Mouse (Mus musculus): ENCODE data around the gene Tram2. TPM values are rescaled to one million over a fixed set of nuclear protein-coding genes. Genes with fewer than 3 reads are reported as not detected.

Gene Tram2
- polyA plus RNA-seq, 1 experiment from 2014 or later = 9.1 TPM

DNA sequence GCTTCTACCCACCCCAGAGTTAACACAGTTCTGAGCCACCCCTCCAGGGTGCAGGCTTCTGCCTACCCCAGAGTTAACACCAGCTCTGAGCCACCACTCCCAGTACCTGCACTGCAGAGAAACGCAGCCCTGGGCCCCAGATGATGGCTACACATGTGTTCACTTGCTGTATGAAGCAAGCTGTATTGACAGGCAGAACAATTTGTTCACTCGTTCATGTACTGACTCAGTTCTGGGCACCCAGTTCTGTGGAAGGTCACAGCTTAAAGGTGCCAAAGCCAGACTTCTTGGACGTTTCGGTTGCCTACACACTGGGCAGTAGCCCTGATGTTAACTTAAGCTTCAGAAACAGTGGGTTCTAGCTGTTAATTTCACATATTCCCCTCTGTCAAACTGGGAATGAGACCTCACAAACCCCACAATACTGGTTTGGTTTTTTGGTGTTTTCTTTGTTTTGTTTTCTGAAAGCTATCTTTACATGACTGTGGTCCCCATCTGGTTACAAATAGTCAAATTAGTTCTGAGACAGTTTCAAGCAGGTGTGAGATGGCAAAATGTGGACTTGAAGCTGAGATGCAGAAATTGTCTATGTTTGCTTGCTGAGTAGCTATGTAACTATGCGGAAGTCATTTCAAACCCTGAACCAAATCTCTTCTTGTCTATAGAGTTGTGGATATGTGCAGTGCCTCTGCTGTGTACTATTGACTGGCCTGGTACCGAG is 41.0 kb downstream of the Tram2 start:
- ATAC-seq (ENCODE audit: insufficient number of reproducible peaks, insufficient read depth, low FRiP score, low TSS enrichment, low read depth) = no peak
- Histone ChIP-seq H3K9me3 (no peaks in the 10 kb centered on the region), H3K4me2 (no peak overlapping the region), H3K4me3 (no peak overlapping the region), H3K27me3 (no peaks in the 10 kb centered on the region), H3K27ac (no peak overlapping the region), H3K36me3 (peaks cover 16% of the 10 kb centered on the region; the same call in 1 of the 2 replicates), H3K9ac (no peak overlapping the region), H3K4me1 (peaks cover 28% of the 10 kb centered on the region)
- 81% methylated on average over 6 of the region's 6 CpGs for WGBS

DNA sequence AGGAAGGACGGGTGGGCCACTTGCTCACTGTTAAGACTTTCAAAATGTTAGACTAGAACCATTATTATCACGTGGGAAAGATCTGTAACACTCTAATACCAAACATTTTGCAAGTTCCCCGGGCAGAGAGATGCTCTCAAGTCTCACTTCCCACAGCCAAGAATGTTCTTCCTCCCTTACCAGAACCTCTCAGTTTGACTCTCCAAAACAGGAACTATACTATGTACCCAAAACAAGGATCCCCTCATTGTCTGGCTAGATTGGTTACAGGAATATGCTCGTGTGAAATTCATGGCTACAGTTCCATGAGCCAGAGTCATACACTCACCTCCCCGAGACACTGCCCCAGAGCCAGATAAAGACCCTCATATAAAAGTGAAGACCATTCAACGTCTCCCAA is 43.2 kb downstream of the Tram2 start:
- peaks cover 8% of the 10 kb centered on the region for H3K4me1 ChIP-seq
- H3K4me3 ChIP-seq = no peak overlapping the region
- H3K9me3 ChIP-seq = no peaks in the 10 kb centered on the region
- ATAC-seq (ENCODE audit: insufficient number of reproducible peaks, insufficient read depth, low FRiP score, low TSS enrichment, low read depth) = no peak
- H3K9ac ChIP-seq = no peak overlapping the region
- no peaks in the 10 kb centered on the region for H3K27me3 ChIP-seq
- 83% methylated on average over 6 of the region's 6 CpGs for WGBS
- no peak overlapping the region for H3K4me2 ChIP-seq
- H3K36me3 ChIP-seq = peaks cover 20% of the 10 kb centered on the region; the same call in 1 of the 2 replicates
- no peak overlapping the region for H3K27ac ChIP-seq

DNA sequence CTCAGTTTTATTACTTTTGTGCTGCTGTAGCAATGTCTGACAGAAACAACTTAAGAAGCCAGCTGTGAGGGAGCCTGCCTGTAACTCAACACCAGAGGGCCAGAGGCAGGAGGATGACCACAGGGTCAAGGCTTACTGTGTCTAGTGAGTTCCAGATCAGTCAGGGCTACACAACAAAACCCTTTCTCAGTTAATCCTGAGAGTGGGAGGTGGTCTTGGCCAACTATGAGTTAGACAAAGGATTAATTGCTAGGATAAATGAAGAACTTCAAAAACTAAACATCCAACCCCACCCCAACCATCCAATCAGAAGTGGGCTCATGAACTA is 45.3 kb downstream of the Tram2 start:
- Histone ChIP-seq H3K9me3 (no peaks in the 10 kb centered on the region), H3K36me3 (peaks cover 20% of the 10 kb centered on the region; the same call in 1 of the 2 replicates), H3K4me3 (no peak overlapping the region), H3K9ac (no peak overlapping the region), H3K27me3 (no peaks in the 10 kb centered on the region), H3K4me2 (no peak overlapping the region), H3K27ac (no peak overlapping the region), H3K4me1 (no peaks in the 10 kb centered on the region)
- no peak for ATAC-seq (ENCODE audit: insufficient number of reproducible peaks, insufficient read depth, low FRiP score, low TSS enrichment, low read depth)

DNA sequence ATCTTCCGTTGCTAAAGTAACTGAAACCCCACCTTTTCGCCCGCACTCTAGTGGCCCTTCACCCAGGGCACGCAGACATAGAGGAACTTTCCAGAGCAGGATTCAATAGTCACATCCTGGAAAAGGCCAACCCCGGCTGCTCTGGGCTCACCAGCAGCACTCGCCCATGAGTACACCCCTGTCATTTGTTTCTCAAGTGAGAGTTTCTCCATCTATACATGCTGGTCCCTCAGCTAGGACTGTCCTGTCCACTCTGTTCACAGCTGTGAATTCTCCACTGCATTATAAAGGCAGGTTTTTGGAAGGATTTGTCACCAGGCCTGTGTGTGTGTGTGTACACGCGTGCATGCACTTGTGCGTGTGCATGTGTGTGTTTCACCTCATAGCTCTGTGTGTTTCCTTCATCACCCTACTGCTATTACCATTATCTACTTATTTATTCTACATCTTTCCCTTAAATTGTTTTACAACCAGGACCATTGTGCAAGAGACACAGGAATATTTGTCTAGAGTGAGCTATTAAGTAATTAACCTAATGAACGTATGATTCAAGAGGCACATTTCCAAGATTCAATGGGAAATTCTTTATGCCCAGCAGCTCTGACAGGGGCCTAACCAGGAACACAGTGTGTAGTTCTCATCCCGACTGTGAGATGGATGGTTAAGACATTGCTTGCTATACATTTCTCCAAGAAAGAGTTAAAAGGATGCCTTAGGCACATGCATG is 45.8 kb downstream of the Tram2 start:
- H3K9ac ChIP-seq = no peak overlapping the region
- 0 out of 2 replicates have a peak, but pooled peaks have one; percentile 26 for ATAC-seq (ENCODE audit: insufficient number of reproducible peaks, insufficient read depth, low FRiP score, low TSS enrichment, low read depth)
- H3K27ac ChIP-seq = no peak overlapping the region
- H3K4me1 ChIP-seq = no peaks in the 10 kb centered on the region
- 86% methylated on average over 11 of the region's 11 CpGs for WGBS
- no peak overlapping the region for H3K4me3 ChIP-seq
- peaks cover 20% of the 10 kb centered on the region; the same call in 1 of the 2 replicates for H3K36me3 ChIP-seq
- no peaks in the 10 kb centered on the region for H3K27me3 ChIP-seq
- no peak overlapping the region for H3K4me2 ChIP-seq
- no peaks in the 10 kb centered on the region for H3K9me3 ChIP-seq

DNA sequence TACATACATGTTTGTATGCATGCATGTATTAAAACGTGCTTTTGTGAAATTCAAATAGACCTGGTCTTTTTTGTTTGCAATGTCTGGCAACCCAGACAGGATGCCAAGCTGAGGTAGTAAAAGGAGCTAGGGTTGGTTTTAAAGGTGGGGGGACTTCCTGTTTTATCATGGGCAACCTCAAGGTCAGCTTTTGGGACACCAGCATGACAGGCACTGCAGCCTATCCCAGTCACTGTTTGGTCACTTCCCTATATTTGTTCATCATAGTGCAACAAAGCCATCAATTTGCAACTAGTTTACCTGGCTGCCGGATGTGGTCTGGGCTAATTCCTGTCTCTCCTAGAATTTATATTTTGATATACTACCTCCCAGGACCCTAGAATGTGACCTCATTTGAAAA is 47.4 kb downstream of the Tram2 start:
- Histone ChIP-seq H3K27ac (no peak overlapping the region), H3K4me2 (no peak overlapping the region), H3K27me3 (no peaks in the 10 kb centered on the region), H3K9ac (no peak overlapping the region), H3K4me1 (no peaks in the 10 kb centered on the region), H3K4me3 (no peak overlapping the region), H3K36me3 (peaks cover 12% of the 10 kb centered on the region; the same call in 1 of the 2 replicates), H3K9me3 (no peaks in the 10 kb centered on the region)
- 94% methylated on average over 2 of the region's 2 CpGs for WGBS
- ATAC-seq (ENCODE audit: insufficient number of reproducible peaks, insufficient read depth, low FRiP score, low TSS enrichment, low read depth) = no peak

DNA sequence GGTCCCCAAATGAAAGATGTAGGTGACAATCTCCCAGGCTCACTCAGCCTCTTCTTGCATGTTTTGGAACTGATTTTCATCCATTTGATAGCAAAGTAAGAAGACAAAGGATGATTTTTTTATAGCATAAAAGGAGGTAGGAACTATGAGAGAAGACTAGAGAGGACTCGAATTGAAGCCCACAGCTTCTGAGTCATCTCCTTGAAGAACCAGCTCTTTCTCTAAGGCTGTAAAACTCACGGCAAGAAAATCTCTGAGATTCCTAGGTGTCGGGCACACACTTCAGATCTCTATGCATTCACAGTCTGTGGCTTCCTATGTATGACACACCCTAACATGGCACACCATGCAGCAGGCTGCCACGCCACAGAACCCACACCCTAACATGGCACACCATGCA is 50.0 kb downstream of the Tram2 start:
- no peak overlapping the region for H3K27ac ChIP-seq

DNA sequence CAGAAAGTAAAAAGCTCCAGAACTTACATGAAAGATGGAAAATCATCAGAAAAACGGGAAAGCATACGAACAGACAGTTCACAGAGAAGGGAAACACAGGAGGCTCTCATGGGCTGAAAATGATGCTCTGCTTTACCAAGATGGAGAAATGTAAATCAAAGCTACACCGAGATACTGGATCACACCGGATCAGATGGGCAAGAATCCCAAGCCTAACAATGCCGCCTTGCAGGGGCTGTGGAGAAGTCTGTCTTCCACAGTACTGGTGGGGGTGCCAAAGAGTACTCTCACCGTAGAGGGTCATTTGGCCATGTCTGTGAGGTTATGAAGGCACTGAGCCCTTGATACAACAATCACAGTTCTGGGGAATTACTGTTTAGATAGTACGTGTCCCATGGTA is 52.5 kb downstream of the Tram2 start:
- Histone ChIP-seq H3K4me2 (no peak overlapping the region), H3K27ac (no peak overlapping the region), H3K4me1 (no peaks in the 10 kb centered on the region), H3K36me3 (no peaks in the 10 kb centered on the region; the same call in 1 of the 2 replicates), H3K27me3 (no peaks in the 10 kb centered on the region), H3K9me3 (no peaks in the 10 kb centered on the region), H3K4me3 (no peak overlapping the region), H3K9ac (no peak overlapping the region)
- 83% methylated on average over 7 of the region's 7 CpGs for WGBS
- no peak for ATAC-seq (ENCODE audit: insufficient number of reproducible peaks, insufficient read depth, low FRiP score, low TSS enrichment, low read depth)

More for the DNA sequence above, 50.0 kb downstream of the Tram2 start:
- Histone ChIP-seq H3K4me3 (no peak overlapping the region), H3K4me1 (no peaks in the 10 kb centered on the region), H3K9me3 (no peaks in the 10 kb centered on the region), H3K9ac (no peak overlapping the region), H3K4me2 (no peak overlapping the region), H3K27me3 (no peaks in the 10 kb centered on the region), H3K36me3 (peaks cover 4% of the 10 kb centered on the region; the same call in 1 of the 2 replicates)
- 95% methylated on average over 4 of the region's 4 CpGs for WGBS
- ATAC-seq (ENCODE audit: insufficient number of reproducible peaks, insufficient read depth, low FRiP score, low TSS enrichment, low read depth) = no peak

DNA sequence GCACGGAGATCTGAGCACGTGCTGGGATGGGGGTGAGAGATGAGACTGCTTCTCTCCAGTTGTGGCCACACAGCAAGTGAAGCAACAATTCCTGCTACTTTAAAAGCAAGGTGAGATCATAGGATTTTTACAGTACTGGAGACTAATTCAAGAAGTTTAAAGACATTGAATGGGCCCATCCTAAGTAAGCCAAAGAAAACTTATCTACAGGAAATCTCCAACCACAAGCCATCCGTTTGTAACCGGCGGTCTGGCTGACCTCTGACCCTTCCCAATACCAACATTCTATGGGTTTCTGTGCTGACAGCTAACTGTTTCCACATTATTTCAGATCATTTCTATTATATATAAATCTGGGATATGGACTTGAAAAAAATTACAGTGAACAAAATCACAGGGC is 53.8 kb downstream of the Tram2 start:
- Histone ChIP-seq H3K9ac (no peak overlapping the region), H3K27ac (no peak overlapping the region), H3K4me2 (no peak overlapping the region), H3K9me3 (no peaks in the 10 kb centered on the region), H3K4me1 (no peaks in the 10 kb centered on the region), H3K4me3 (no peak overlapping the region), H3K36me3 (no peaks in the 10 kb centered on the region), H3K27me3 (no peaks in the 10 kb centered on the region)
- no peak for ATAC-seq (ENCODE audit: insufficient number of reproducible peaks, insufficient read depth, low FRiP score, low TSS enrichment, low read depth)
- 73% methylated on average over 5 of the region's 5 CpGs for WGBS

DNA sequence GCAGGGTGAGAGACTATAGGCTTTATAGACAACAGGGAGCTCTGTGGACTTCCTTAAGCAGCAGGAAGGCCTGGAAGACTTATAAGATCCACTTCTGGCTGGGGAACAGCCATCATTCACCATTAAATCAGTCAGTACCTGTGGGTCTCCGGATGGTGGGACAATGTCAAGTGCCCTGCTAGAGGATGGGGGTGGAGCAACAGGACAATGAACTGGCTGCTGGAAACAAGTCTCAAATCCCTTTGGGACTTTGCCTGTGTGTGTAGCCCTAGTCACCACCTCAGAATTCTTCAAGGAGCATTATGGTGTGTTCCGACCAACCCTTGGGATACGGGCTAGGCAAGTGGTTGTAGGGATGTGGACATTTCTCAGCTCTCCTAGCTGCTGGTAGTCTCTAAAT is 55.9 kb downstream of the Tram2 start:
- no peaks in the 10 kb centered on the region for H3K4me1 ChIP-seq
- no peak for ATAC-seq (ENCODE audit: insufficient number of reproducible peaks, insufficient read depth, low FRiP score, low TSS enrichment, low read depth)
- H3K27me3 ChIP-seq = no peaks in the 10 kb centered on the region
- no peak overlapping the region for H3K27ac ChIP-seq
- no peaks in the 10 kb centered on the region for H3K9me3 ChIP-seq
- no peak overlapping the region for H3K9ac ChIP-seq
- WGBS = 88% methylated on average over 3 of the region's 3 CpGs
- no peak overlapping the region for H3K4me2 ChIP-seq
- no peak overlapping the region for H3K4me3 ChIP-seq
- no peaks in the 10 kb centered on the region for H3K36me3 ChIP-seq

DNA sequence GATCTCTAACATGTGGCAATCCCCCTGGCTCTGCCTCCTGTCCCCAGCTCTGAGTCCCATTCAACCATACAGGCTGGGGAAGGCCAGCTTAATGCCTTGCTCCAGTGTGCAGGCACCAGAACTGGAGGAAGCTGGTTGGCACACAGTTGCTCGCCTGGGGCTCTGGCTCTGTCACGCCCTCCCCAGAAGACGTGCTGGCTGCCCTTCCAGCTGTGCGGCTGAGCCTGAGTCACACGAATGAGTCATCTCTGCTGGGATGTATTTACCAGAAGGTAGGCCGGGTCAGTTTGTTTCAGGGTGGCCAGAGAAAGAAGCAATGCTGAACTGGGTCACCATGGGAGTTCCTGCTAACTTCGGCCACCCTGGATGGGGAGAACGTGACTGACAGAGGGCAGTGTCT is 64.6 kb downstream of the Tram2 start:
- peaks cover 18% of the 10 kb centered on the region; the same call in 1 of the 2 replicates for H3K4me1 ChIP-seq
- H3K9me3 ChIP-seq = no peaks in the 10 kb centered on the region
- no peak overlapping the region for H3K4me2 ChIP-seq
- no peak for ATAC-seq (ENCODE audit: insufficient number of reproducible peaks, insufficient read depth, low FRiP score, low TSS enrichment, low read depth)
- no peak overlapping the region for H3K9ac ChIP-seq
- peaks cover 35% of the 10 kb centered on the region for H3K36me3 ChIP-seq
- WGBS = 65% methylated on average over 8 of the region's 8 CpGs
- H3K27me3 ChIP-seq = no peaks in the 10 kb centered on the region
- no peak overlapping the region for H3K27ac ChIP-seq
- H3K4me3 ChIP-seq = no peak overlapping the region

DNA sequence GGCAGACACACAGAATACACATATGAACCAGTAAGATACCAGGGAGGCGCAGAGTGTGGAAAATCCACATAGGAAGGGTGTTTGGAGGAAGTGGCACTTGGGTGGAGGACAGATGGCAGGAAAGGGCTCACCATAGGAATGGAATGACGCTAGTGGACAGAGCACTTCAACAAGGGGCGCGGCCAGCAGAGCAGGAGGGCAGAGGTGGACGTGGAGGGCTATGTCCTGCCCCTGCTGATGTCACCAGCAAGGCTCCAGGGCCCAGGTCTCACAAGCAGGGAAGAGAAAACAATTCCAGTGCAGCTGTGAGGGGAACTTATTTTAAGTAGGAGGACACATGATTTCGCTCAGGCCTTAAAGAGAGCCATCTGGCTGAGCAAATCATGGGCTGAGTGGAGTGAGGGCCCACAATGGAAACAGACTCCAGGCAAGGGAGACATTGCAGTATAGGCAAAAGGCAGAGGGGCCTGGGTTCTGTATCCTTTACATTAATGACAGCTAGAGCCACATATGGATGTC is 68.7 kb downstream of the Tram2 start:
- H3K4me3 ChIP-seq = no peak overlapping the region
- no peak for ATAC-seq (ENCODE audit: insufficient number of reproducible peaks, insufficient read depth, low FRiP score, low TSS enrichment, low read depth)
- no peak overlapping the region for H3K4me2 ChIP-seq
- no peaks in the 10 kb centered on the region for H3K27me3 ChIP-seq
- H3K36me3 ChIP-seq = peaks cover 61% of the 10 kb centered on the region
- peak overlapping the region; percentile 44 for H3K27ac ChIP-seq
- peaks cover 18% of the 10 kb centered on the region; the same call in 1 of the 2 replicates for H3K4me1 ChIP-seq
- 0 out of 2 replicates have a peak overlapping the region, but pooled peaks have one; percentile 21 for H3K9ac ChIP-seq
- H3K9me3 ChIP-seq = no peaks in the 10 kb centered on the region
- WGBS = 68% methylated on average over 6 of the region's 6 CpGs

DNA sequence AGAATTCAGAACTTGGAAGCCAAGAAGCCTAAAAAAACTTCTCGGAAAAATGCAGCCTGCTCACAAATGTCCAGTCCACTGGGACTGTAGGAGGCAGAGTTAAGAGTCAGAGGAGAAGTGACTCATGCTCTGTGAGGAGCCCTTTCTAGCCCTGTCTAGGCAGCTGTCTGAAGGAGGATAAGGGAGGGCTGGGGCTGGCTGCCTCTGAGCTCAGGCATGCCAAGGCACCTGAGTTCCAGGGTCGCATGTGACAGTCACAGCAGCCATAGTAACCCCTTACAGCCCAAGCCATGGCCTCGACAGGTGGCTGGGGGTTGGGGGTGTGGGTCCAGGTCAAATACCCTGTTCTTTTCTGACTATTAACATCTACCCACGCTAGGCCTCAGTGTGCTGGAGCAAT is 70.1 kb downstream of the Tram2 start:
- Histone ChIP-seq H3K9ac (no peak overlapping the region), H3K27ac (no peak overlapping the region), H3K9me3 (no peaks in the 10 kb centered on the region), H3K27me3 (no peaks in the 10 kb centered on the region), H3K36me3 (peaks cover 74% of the 10 kb centered on the region), H3K4me2 (no peak overlapping the region), H3K4me1 (peaks cover 14% of the 10 kb centered on the region; the same call in 1 of the 2 replicates), H3K4me3 (no peak overlapping the region)
- WGBS = 72% methylated on average over 4 of the region's 4 CpGs
- ATAC-seq (ENCODE audit: insufficient number of reproducible peaks, insufficient read depth, low FRiP score, low TSS enrichment, low read depth) = no peak

Data from embryonic facial prominence, embryonic 13.5 days (tissue).